Mouse (Mus musculus): Measurements from ENCODE around the gene Rassf8.

The Rassf8 gene

GRCm38 (mm10) chr6:145747671-145748640 is 1.4 kb downstream of the Rassf8 start:
- DNase-seq = no peak

GRCm38 (mm10) chr6:145750394-145750793 is 3.8 kb downstream of the Rassf8 start:
- DNase-seq = no peak

- no peak for DNase-seq
Measured at GRCm38 (mm10) chr6:145753296-145753695, 6.7 kb downstream of the Rassf8 start.

- no peak for DNase-seq
Measured at GRCm38 (mm10) chr6:145754416-145754815, 7.9 kb downstream of the Rassf8 start.

GRCm38 (mm10) chr6:145755942-145756639 is 9.5 kb downstream of the Rassf8 start:
- DNase-seq = no peak

GRCm38 (mm10) chr6:145756640-145757005 is 10.1 kb downstream of the Rassf8 start:
- no peak for DNase-seq

- DNase-seq = no peak
Measured at GRCm38 (mm10) chr6:145757346-145757745, 10.8 kb downstream of the Rassf8 start.

GRCm38 (mm10) chr6:145758685-145759084 is 12.1 kb downstream of the Rassf8 start:
- no peak for DNase-seq

GRCm38 (mm10) chr6:145759432-145759831 is 12.9 kb downstream of the Rassf8 start:
- DNase-seq = no peak

GRCm38 (mm10) chr6:145760246-145761016 is 13.9 kb downstream of the Rassf8 start:
- no peak for DNase-seq

- DNase-seq = no peak
Measured at GRCm38 (mm10) chr6:145761151-145761935, 14.8 kb downstream of the Rassf8 start.

- DNase-seq = no peak
Measured at GRCm38 (mm10) chr6:145762016-145762415, 15.5 kb downstream of the Rassf8 start.

GRCm38 (mm10) chr6:145763051-145763450 is 16.5 kb downstream of the Rassf8 start:
- no peak for DNase-seq

GRCm38 (mm10) chr6:145765011-145765410 is 18.5 kb downstream of the Rassf8 start:
- DNase-seq = no peak

- DNase-seq = no peak
Measured at GRCm38 (mm10) chr6:145766971-145767370, 20.4 kb downstream of the Rassf8 start.

- DNase-seq = no peak
Measured at GRCm38 (mm10) chr6:145767637-145768036, 21.1 kb downstream of the Rassf8 start.

- DNase-seq = peak; percentile 36
Measured at GRCm38 (mm10) chr6:145768671-145769292, 22.2 kb downstream of the Rassf8 start.

GRCm38 (mm10) chr6:145769855-145770254 is 23.3 kb downstream of the Rassf8 start:
- DNase-seq = no peak

GRCm38 (mm10) chr6:145770272-145771000 is 23.9 kb downstream of the Rassf8 start:
- DNase-seq = peak; percentile 33

- DNase-seq = no peak
Measured at GRCm38 (mm10) chr6:145774436-145774835, 27.9 kb downstream of the Rassf8 start.

- no peak for DNase-seq
Measured at GRCm38 (mm10) chr6:145776241-145776640, 29.7 kb downstream of the Rassf8 start.

Data from embryo, embryonic 11 days (tissue).